Mouse (Mus musculus) common myeloid progenitor, adult 5-6 weeks (primary cell): ENCODE data around the gene Pwwp2b. TPM values are rescaled to one million over a fixed set of nuclear protein-coding genes. Genes with fewer than 3 reads are reported as not detected.

ENCODE experiments used
- ATAC-seq: replicated peaks from 2 replicates; pipeline ENCODE4 v1.8.0; 2016; ENCODE audit warnings: low read depth, mild to moderate bottlenecking, moderate TSS enrichment, inconsistent platforms; ENCODE audit not compliant: poor library complexity, severe bottlenecking
- total RNA-seq: library from RNA; stranded (forward); fragments of 200-1000, 187-1606 nt; gene quantifications from 2 replicates; pipeline ENCODE4 v1.2.3, GENCODE M21; 2017

Gene Pwwp2b
- total RNA-seq: 3.8 TPM in 2 replicates

DNA sequence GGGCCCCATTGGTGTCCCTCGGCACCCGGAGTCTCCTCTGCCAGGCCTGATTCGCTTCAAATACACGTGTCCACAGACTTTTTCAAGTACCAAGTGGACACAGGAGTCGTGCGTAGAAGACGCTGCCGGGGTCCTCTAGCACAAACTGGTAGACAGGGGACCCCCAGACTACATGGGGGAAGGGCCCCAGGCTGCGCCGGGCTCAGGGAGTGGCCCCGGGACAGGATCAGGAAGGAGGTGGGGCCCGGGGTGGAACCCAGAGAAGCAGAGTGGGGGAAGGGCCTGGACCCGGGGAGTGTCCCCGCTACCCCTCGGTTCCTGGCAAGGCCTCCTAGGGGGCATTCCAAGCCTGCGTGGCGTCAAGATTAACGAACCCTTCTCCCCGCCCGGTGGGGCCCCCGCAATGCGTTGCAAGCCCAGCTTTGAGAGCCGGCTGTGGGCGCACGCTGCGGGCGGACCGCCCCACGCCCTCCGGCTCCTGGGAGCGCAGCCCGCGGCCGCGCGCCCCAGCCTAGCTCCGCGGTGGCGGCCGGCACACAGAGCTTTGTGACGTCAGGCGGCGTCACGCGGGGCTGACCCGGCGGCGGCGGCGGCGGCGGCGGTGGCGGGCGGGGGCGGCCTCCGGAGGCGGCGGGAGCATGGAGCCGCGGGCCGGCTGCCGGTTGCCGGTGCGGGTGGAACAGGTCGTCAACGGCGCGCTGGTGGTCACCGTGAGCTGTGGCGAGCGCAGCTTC is at the start of gene Pwwp2b:
Gene Pwwp2b (plus strand): TSS at position 602 of the 734 bp plus-strand sequence.
- ATAC-seq: peak; percentile 71

DNA sequence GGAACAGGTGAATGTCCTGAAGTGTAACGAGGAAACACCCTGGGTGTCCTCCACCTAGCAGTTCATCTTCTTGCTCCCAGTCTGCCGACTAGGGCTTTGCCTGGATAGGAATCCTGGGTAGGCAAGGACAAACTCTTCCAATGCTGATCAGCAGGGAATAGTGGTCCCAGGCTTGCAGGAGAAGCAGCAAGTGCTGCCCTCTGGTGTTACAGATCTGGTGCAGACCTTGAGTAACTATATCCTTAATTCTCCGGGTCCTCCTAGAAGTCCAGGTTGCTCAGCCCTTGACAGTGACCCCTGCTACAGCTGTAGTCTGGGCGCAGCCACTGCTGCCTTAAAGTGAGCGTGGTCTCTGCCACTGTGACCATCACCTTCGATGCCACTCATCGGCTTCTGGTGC is 48.2 kb upstream of the Pwwp2b start:
- peak; percentile 39; the same call in 1 of the 2 replicates for ATAC-seq

DNA sequence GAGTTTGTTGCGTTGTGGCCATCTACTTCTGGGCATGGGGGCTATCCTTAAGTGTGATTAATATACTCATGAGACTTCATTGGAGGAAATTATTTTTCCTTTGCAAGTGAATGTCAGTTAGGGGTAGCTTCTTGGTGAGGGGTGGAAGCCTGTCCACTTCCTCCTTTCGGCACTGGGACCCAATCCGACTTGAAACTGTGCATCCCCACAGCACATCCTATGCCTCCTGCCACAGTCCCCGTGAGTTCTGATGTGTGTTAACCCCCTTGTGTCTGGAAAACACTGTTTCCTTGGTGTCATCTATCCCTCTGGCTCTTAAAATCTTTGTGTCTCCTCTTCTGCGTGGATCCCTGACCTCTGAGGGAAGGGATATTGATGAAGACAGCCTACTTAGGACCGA is 47.1 kb upstream of the Pwwp2b start:
- ATAC-seq: 0 out of 2 replicates have a peak, but pooled peaks have one; percentile 50

DNA sequence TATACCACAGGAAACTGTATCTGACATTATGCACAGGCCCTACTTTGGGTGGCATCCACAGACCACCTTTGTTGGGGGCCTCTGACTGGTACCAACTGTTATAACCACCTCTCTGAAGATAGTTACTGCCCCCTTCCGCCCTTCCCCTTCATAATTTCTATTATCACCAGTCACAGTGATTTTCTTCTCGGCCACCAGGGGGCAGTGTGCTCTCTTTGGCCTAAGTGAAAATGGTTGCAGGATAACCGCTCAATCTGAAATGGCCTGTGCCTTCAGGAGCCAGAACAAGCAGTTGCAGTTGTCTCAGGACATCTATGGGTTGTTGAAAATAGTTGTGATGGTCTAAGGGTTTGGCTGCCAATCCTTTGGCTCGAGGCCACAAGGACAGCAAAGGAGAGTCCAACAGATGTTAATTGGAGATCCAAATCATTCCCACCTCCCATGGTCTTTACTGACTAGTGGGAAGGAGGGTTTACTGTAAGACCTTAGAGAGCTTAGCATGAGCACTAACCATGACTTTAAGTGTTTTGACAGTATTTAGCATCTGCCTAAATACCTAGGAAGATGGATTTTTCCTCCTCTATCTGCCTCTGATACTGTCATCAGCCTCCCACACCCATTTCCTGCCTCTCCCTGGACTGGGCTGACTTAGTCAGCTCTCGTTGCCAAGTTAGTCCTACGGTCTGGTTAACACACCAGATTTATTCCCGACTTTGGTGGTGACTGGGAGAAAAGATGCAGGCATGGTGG is 40.1 kb upstream of the Pwwp2b start:
- ATAC-seq: peak; percentile 80

DNA sequence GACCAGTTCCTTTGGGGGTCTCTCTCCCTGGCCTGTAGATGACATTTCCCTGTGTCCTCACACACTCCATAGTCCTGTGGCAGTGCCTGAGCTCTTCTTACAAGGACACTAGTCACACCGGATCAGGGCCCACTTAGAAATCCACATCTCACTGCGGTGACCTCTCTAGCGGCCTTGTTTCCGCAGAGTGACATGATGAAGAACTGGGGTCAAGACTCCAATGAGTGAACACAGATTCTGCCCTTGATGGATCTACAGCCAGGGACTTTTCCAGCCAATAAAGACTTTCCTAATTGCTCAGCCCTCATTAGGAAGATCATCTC is 39.5 kb upstream of the Pwwp2b start:
- ATAC-seq: no peak

DNA sequence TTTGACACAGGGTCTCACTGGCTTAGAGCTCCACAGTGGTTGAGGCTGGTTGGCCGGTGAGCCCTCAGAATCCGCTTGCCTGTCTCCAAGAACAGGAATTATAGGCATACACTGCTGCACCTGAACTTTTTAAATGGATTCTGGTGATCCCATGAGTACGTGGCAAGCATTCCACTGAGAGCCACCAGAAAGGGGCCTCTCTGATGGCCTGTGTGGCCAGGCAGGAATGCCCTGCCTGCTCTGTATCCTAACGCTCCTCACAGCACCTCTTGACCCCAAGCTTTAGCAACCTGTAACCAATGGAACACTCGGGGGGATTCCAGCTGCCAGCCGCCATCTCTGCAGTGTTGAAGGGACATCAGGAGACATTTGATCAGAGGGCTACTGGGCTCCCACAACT is 36.5 kb upstream of the Pwwp2b start:
- ATAC-seq: no peak

DNA sequence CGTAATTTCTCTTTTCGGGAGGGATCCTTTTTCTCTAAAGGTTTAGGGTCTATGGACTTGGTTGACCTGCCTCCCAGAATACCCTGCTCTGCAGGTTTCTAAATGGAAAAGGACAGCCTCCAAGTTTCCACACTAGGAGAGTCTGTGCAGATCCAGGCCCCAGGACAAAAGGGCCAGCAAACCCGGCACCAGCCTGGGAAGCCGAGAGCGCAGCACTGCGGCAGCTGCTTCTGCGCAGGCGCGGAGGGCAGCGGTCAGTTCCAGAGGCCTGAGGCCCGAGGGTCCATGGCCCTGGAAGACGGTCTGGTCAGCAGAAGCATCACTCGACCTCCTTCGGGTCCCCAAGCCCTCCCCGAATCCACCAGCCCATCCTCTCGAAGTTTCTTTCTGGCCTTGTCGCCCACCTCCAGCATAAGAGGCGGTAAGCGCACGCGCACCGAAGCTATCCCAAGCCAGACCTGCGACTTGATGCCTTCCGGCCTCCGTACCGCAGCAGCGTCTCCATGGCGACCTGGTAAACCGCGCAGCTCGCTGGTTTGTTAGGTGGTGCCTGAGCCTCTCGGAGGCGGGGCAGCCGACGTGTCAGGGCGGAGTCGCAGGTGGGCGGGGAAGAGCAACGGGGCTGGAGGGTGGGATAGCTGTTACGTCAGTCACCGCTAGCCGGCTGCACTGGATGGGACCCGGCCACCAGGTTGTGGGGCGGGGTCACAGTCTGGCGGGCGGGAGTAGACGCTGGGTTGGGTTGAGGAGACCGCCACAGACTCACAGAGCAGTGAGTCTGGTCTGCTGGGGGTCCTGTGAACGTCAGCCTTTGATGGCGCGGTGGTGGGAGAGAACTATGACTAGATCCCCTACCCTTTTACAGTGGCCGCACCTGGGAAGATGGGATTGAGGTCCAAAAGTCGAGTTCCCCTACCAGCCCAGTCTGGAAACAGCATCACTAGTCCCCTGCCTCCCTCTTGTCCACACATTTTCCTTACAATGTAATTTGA is 35.2 kb upstream of the Pwwp2b start, which contains the start of the genes Lrrc27 and Stk32c:
Gene Lrrc27 (plus strand): TSS at position 235 of the 992 bp plus-strand sequence.
Gene Stk32c (minus strand): TSS at position 554 of the 992 bp plus-strand sequence.
- peak; percentile 96 for ATAC-seq

DNA sequence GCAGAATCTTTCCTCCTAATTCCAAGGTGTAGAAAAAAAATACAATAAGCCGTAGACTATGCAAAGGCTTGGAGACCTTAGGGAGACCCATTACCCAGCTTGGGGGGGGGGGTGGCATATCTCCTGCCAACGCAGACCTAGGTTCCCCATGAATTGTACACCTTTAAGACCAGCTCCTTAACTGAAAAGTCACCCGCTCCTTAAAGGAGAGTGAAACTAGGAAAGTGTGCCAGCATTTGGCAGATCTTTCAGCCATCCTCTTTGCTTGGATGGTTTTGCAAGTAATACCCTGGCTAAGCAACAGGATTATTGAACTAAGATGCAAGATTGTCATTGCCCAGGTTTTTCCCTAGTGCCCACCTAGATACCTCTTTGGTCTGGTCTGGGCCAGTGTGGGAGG is 34.5 kb upstream of the Pwwp2b start:
- ATAC-seq: no peak

DNA sequence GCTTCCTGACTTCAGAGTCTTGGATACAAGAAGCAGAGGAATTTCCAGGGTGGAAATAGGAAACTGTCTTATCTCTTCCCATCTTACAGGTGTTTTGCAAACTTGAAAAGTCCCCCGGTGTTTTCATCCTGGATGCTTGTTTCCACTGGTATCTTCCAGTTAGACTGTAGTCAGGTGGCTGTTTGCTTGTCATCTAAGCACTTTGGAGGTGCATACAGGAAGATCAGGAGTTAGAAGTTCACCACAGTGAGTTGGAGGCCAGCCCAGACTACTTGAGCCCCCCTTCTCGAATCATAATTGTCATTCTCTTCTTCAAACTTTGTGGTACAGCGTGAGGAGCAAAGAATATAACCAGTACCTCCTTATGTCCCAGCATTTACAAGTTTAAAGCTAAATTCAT is 34.1 kb upstream of the Pwwp2b start:
- no peak for ATAC-seq

DNA sequence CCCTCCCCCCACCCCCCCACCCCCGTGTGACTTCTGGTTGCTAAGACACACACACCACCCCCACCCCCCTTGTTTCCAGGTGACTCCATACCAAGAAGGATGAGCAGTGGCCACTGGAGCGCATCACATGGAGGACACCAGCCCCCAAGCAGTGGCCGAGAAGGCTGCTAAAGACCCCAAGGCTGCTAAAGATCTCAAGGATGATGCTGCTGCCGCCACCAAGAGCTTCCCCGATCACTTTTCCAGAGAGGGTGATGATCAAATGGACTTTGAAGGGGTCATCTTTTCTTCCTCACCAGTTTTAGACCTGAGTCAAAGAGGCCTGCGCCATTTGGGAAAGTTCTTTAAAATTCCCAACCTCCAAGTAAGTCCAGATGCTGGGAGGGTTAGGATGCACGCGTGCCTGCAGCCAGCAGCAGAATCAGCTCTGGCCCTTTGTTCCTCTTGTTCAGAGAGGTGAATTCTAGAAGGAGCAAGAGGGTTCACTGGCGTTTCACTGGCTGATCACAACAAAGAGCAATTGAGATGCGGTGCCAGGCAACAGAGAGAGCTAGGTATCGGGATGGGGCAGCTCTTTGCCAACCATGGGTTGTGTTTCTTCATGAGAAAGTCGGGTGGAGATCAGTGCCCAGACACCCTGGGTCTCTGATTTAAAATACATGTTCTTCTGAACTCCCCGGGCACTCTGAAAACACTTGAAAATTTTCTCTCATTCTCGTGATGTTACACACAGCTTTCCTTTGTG is 33.5 kb upstream of the Pwwp2b start:
- ATAC-seq: no peak

DNA sequence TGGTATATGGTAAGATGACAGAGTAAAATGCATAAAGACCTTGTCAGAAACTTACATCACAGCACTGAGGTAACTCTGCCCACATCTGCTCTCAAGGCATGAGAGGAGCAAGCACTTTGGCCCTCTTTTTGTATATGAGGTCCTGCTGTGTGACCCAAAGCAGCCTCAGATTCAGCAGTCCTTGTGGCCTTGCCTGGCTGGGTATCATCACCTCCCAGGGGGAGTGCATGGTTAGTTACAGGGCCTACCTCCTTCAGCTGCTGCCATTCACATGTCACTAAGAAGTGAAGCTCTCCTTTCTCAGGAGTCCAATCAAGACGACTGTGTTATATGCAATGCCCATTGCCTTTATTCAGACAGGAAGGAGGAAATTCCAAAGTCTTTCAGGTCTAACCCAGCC is 32.8 kb upstream of the Pwwp2b start:
- ATAC-seq: no peak

DNA sequence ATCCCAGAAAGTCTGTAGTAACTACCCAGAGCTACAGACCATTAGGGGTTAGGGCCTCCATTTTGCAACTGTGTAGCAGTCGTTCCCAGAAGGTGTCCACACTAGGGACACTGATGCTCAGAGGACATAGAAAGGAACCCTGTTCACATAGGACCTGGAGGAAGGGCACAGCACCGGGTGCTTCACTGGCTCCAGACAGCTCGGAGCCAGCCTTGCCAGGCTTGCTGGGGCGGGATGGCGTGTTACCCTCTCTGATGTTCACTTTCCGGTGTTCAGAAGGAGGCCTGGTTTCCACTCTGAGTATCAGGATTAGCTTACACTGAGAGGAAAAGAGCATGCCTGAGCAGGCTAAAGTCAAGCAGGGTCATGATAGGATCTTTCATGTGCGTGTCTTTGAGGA is 32.3 kb upstream of the Pwwp2b start:
- no peak for ATAC-seq

DNA sequence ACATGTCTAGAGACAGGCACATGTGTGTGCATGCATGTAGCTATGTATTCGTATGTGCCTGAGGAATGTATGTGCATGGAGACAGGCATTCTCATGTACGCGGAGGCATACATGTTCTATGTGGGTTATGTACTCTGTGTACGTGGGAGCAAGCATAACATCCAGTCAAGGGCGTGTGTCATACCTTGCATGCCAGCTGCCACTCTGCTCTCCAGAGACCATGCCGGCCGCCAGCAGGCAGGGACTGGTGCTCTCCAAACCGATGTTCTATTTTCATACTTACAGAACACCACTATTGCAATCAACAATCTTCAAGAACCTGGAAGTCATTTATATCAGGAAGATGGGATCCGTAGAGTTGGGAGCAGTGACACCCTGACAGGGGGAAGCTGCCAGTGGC is 31.8 kb upstream of the Pwwp2b start:
- no peak for ATAC-seq

DNA sequence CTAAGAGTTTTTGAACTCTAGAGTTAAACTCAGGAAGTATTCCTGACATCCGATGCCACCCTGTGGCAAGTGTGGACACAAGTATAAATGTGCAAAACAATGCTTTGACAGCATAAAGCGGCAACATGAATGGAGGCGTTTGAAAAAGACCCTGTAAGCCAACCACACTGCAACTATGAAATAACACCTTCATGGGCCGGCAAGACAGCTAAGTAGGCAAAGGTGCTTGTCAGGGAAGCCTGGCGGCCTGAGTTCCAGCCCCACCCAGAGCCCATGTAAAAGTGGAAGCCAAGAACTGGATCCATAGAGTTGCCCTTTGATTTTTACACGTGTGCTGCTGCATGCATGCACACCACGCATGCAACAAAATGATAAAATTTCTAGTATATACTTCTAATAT is 31.2 kb upstream of the Pwwp2b start:
- no peak for ATAC-seq

DNA sequence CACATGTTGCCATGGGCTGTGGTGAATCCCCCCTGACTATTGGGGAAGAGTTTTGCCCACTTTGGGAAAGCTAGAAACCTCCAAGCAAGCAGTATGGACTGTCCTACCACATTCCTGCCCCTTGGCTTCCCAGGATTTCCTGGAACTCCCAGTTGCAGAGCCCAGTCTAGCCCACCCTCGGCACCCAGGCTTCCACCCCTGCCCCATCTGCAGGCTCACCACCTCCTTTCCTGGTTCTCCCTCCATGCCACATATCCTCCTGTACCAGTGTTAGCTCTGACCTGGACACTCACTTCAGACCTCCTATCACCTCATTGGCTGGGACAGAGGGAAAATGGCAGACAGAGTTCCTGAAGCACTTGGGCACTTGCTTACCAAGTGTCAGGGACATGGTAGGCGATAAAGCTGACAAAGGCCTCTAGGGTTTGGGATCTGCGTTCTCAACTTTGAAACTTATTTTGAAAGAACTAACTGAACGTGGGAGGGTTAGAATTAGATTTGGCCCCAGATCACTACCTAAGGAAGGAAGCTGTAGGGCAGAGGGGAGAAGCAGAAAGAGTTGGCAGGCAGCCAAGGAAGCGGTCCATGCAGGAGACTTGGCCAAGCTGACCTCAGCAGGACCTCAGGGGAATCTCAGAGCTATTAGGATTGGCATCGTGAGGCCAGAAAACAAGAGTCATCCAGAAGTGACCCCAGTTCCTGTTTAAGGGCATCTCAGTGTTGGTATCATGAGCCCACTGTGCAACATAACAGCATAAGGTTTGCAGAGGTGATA is 29.5 kb upstream of the Pwwp2b start:
- peak; percentile 10; the same call in 1 of the 2 replicates for ATAC-seq

DNA sequence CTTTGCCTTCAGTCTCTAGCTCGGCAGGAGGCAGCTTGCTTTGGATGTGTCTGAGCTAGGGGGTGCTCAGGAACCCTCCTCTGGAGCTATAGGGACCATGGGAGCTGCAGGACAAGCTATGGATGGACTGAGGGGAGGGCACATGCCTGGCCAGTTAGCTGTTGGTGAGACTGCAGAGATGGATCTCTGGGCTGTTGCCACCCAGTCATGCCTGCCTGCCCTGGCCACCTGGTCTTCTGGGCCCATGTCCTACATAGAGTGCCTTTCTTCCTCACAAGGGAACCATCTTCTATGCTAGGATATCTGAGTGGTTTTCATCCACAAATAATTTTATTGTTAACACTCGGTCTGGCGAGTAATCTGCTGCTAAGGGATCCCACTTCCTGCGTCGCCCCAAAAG is 28.8 kb upstream of the Pwwp2b start:
- no peak for ATAC-seq

DNA sequence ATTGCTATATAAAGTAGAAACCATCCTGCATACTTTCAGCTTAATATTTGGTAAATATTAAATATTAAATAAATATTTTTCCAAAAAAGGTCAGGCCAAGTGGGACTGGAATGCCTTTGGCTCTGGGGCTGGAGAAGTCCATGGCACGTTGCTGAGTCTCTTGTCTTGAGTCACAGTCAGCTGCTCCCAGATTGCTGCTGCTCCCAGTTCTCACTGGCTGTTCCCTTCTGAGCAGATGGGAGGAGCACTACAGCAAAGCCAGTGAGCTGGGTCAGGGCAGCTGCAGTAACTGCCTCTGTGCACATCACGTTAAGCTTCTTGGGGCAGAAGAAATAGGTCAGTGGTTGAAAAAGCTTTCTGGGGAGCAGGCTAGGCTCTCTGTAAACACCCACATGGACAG is 28.0 kb upstream of the Pwwp2b start:
- no peak for ATAC-seq

DNA sequence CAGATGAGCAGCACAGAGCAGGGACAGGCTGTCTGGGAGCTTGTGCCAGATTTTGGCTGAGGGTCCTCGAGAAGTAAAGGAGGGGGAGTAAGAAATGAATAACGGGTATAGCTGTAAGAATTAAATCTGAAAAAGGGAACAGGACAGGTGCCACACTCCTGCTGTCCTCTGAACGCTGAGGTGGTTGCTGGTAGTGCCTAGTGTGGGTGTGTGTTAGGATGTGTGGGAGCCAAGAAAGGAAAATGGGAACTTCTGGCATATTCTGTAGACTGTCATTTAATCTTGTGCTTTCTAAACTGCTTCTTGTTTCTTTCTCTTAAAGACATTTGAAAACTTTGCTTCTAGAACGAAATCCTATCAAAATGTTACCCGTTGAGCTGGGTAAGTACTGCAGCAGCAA is 27.2 kb upstream of the Pwwp2b start:
- no peak for ATAC-seq

DNA sequence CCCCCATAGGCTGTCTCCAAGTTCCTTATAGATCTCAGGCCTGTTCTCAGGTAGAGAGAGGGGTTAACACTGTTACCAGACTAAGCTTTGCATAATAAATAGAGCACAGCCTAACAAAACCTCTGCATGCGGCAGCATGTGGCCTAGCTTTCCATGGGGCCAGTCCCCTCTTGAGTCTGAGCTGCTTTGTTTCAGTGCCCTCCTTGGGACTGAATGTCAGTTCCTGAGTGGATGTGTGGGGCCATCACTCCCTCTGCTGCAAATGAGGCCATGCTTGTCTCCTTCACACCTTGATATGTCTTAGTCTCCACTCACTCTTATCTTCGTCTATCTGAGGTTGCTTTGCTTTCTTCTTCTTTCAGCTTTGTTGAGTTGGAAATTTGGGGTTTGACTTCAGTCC is 26.4 kb upstream of the Pwwp2b start:
- no peak for ATAC-seq
